Mouse (Mus musculus): Measurements from ENCODE around the gene Ifnl3.

DNA sequence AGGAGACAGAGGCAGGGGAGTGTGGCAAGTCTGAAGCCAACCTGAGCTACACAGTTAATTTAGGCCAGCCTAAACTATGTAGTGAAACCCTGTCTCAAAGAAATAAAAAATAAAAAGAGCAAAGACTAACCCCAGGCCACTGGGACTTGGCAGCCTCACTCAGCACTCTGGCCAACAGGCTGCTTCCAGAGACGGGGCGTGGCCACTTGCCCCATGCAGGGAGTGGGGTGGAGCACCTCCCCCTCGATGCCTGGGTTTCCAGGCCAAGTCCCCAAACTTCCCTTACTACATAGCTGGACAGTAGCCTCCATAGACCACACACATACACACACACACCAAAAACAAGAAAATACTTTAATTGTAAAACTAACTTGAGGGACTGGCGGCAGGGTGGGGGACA lies 35.9 kb downstream of the Ifnl3 start:
- TF ChIP-seq CTCF (IDR thresholded peaks at IDR 0.05; ENCODE audit: low read depth, low read length) = no peak
- TF ChIP-seq POLR2A (IDR thresholded peaks at IDR 0.05; ENCODE audit: insufficient read depth, low read length) = no peak
